Mouse (Mus musculus) hindbrain, embryonic 12.5 days (tissue): ENCODE data around the gene Urad. TPM values are rescaled to one million over a fixed set of nuclear protein-coding genes. Genes with fewer than 3 reads are reported as not detected.

Source experiments
- ATAC-seq: fragments of 200-750 bp; cut with Nextera tagmentation; 2 replicates; pipeline ENCODE4 v1.8.0; 2017; ENCODE audit warnings: moderate TSS enrichment; ENCODE audit not compliant: low FRiP score
- H3K27ac ChIP-seq: fragments of 300-500 bp; sonication (generic); 2 replicates; pipeline ENCODE4 v1.5.1; 2016; ENCODE audit warnings: mild to moderate bottlenecking
- H3K27me3 ChIP-seq: fragments of 300-500 bp; sonication (generic); 2 replicates; pipeline ENCODE4 v1.6.1; 2016; ENCODE audit warnings: mild to moderate bottlenecking
- H3K36me3 ChIP-seq: fragments of 300-500 bp; sonication (generic); 2 replicates; pipeline ENCODE4 v1.6.1; 2016; ENCODE audit warnings: mild to moderate bottlenecking
- H3K4me1 ChIP-seq: fragments of 300-500 bp; sonication (generic); 2 replicates; pipeline ENCODE4 v1.6.1; 2016
- H3K4me2 ChIP-seq: fragments of 300-500 bp; sonication (generic); replicated peaks from 2 replicates; pipeline ENCODE4 v1.6.1; 2016; ENCODE audit warnings: mild to moderate bottlenecking
- H3K4me3 ChIP-seq: fragments of 300-500 bp; sonication (generic); 2 replicates; pipeline ENCODE4 v1.5.1; 2016; ENCODE audit warnings: mild to moderate bottlenecking
- H3K9ac ChIP-seq: fragments of 300-500 bp; sonication (generic); 2 replicates; pipeline ENCODE4 v1.6.1; 2016; ENCODE audit warnings: mild to moderate bottlenecking, moderate library complexity
- H3K9me3 ChIP-seq: fragments of 300-500 bp; sonication (generic); replicated peaks from 2 replicates; pipeline ENCODE4 v1.6.1; 2016; ENCODE audit warnings: mild to moderate bottlenecking
- WGBS: fragments of 180-500 bp; shearing (Covaris S2); methylation state at CpG from one replicate; pipeline ENCODE4 v1.1.7; 2016; 5-methylcytosine and 5-hydroxymethylcytosine counted together
- polyA plus RNA-seq: library from polyadenylated mRNA; unstranded; fragments of >200 nt; fragmentation: Nextera tagmentation; extraction: Ambion mirVana; gene quantifications from 2 replicates; pipeline ENCODE4 v1.2.1, GENCODE M21; 2016

The Urad gene
- polyA plus RNA-seq, 1 experiment from 2014 or later = not detected

DNA sequence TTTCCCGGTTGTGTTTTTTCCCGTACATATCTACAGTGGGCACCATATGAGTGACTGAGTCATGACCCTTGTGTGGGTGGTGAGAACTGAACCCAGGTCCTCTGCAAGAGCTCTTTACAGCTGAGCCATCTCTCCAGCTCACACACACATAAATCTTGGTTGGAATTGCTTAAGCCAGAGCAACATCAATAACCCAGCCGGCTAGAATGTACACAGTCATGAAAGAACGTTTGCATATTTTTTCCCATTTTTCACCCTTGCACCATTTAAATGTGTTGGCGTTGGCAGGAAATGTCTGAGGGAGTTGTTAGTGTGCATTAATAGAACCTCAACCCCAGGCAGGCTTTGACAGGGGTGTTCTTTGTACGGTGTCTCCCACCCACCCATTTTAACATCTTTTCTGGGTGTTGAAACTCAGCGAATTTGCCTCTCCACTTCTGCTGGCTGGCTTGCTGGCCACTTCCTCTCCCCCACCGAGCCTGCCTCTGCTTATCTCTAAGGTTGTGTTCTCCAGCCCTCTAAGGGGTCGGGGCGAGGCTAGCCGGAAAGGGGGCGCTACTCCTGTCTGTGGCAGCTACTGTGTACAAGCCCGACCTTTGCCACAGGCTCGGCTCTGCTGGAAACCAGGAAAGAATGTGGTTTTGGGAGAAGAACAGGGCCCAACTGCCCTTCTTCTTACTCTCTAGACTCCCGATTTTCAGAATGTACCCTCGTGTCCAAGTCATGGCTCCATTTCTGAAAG is 30.3 kb downstream of the Urad start:
- WGBS = 33% methylated on average over 16 of the region's 16 CpGs

DNA sequence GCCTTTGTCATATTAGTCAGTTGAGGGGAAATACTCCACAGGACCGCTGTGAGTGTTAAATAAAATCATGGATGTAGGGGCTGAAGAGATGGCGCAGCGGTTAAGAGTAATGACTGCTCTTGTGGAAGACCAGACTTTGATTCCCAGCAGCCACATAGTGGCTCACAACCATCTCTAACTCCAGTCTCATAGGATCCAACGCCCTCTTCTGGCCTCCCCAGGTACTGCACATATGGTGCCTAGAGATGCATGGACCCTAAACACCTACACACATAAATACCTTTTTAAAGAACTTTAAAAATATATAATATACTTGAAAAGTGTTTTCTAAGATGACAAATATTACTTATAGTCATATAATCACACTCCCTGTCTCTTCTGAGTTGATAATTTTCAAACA is 37.9 kb downstream of the Urad start:
- H3K9me3 ChIP-seq = no peaks in the 10 kb centered on the region
- no peak overlapping the region for H3K4me3 ChIP-seq
- no peak overlapping the region for H3K4me2 ChIP-seq
- WGBS = 72% methylated on average over 4 of the region's 4 CpGs
- no peak overlapping the region for H3K27ac ChIP-seq
- no peak overlapping the region for H3K9ac ChIP-seq
- no peak for ATAC-seq
- no peaks in the 10 kb centered on the region for H3K4me1 ChIP-seq
- H3K27me3 ChIP-seq = peaks cover 52% of the 10 kb centered on the region
- no peaks in the 10 kb centered on the region for H3K36me3 ChIP-seq

More for the DNA sequence above, 30.3 kb downstream of the Urad start:
- no peak overlapping the region for H3K4me2 ChIP-seq
- no peaks in the 10 kb centered on the region for H3K4me1 ChIP-seq
- H3K27ac ChIP-seq = no peak overlapping the region
- no peak for ATAC-seq
- H3K36me3 ChIP-seq = no peaks in the 10 kb centered on the region
- H3K27me3 ChIP-seq = peaks cover 62% of the 10 kb centered on the region
- no peak overlapping the region for H3K9ac ChIP-seq
- H3K9me3 ChIP-seq = no peaks in the 10 kb centered on the region
- no peak overlapping the region for H3K4me3 ChIP-seq

DNA sequence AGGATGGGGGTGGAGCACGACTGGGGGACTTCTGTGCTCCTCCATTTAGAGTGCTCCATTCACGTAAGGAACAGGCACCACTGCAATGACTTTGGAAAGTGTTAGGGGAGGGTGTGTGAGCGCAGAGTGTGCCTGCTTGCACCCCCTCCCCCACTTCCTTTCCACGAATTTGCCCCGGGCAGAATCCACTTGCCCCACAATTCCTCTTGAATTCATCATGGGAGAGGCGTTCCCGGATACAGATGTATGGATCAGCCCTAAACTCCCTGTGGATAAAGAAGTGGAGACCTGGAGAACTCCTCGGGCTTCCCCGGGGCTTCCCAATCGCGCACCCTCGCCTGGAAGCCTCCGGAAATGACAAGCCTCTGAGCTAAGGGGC is 44.7 kb downstream of the Urad start:
- Histone ChIP-seq H3K4me1 (no peaks in the 10 kb centered on the region), H3K27me3 (peaks cover 97% of the 10 kb centered on the region), H3K27ac (no peak overlapping the region), H3K4me2 (no peak overlapping the region), H3K4me3 (no peak overlapping the region), H3K36me3 (no peaks in the 10 kb centered on the region), H3K9ac (no peak overlapping the region), H3K9me3 (no peaks in the 10 kb centered on the region)
- no peak for ATAC-seq
- WGBS = under 1% methylated on average over 13 of the region's 13 CpGs

- no peak overlapping the region for H3K4me3 ChIP-seq
- H3K4me2 ChIP-seq = no peak overlapping the region
- H3K4me1 ChIP-seq = no peaks in the 10 kb centered on the region
- no peaks in the 10 kb centered on the region for H3K36me3 ChIP-seq
- H3K27me3 ChIP-seq = peaks cover 97% of the 10 kb centered on the region
- H3K9me3 ChIP-seq = no peaks in the 10 kb centered on the region
- ATAC-seq = no peak
- WGBS = 1% methylated on average over 18 of the region's 18 CpGs
- H3K27ac ChIP-seq = no peak overlapping the region
- H3K9ac ChIP-seq = no peak overlapping the region
Measured at GRCm38 (mm10) chr5:147276701-147277546, 45.3 kb downstream of the Urad start.

DNA sequence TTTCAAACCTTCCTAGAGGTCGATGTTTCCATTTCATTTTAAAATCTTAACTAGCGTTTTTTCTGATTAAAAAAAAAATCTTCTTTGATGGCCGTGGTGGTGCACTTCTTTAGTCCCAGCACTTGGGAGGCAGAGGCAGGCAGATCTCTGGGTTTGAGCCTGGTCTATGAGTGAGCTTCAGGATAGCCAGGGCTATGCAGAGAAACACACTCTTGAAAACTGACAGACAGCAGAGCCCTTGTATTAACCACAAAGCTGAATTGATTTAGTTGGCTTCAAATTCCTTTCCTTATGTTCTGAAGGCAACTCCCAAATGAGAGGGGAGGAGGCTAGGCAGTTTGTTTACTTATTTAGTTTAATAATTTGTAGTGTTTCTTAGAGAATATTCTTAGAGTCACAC is 46.5 kb downstream of the Urad start:
- Histone ChIP-seq H3K27me3 (peaks cover 96% of the 10 kb centered on the region), H3K9me3 (no peaks in the 10 kb centered on the region), H3K27ac (no peak overlapping the region), H3K4me3 (no peak overlapping the region), H3K36me3 (no peaks in the 10 kb centered on the region), H3K9ac (no peak overlapping the region), H3K4me2 (no peak overlapping the region), H3K4me1 (no peaks in the 10 kb centered on the region)
- ATAC-seq = no peak
- WGBS = 13% methylated on average over 3 of the region's 3 CpGs

DNA sequence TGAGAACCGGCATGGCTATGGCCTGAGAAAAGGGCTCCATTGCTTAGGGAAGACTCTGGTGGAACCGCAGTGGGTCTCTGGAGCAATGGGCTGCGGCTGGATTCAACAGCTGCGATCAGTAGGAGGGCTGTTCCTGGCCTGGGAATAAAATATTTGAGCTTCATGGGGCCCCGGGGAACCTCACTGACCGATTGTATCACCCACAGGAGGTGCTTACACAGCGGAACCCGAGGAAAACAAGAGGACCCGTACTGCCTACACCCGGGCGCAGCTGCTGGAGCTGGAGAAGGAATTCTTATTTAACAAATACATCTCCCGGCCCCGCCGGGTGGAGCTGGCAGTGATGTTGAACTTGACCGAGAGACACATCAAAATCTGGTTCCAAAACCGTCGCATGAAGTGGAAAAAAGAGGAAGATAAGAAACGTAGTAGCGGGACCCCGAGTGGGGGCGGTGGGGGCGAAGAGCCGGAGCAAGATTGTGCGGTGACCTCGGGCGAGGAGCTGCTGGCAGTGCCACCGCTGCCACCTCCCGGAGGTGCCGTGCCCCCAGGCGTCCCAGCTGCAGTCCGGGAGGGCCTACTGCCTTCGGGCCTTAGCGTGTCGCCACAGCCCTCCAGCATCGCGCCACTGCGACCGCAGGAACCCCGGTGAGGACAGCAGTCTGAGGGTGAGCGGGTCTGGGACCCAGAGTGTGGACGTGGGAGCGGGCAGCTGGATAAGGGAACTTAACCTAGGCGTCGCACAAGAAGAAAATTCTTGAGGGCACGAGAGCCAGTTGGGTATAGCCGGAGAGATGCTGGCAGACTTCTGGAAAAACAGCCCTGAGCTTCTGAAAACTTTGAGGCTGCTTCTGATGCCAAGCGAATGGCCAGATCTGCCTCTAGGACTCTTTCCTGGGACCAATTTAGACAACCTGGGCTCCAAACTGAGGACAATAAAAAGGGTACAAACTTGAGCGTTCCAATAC is 47.8 kb downstream of the Urad start:
- ATAC-seq = no peak
- no peak overlapping the region for H3K4me2 ChIP-seq

DNA sequence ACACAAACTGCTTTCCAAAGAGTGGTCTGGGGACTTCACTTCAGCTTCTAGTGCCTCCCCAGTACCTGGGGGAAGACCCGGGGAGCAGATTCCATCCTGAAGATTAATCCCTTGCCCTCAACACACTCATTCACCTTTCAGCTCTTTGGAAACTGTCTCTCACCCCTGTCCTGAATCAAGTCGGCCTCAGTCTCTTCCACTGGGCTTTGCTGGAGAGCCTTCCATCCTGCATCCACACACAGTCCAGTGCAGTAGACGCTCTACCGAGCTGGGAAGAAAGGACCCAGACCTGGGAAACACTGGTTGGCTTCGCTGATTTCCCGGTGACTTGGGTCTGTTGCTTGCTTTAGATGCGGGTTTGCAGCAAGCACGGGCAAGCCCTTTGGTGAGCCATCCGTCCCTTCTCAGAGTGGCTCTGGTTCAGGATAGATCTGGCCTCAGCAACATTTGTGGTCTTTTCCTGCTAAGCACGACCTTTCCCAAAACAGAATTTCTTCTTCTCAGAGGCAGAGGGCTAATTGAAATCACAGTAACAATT is 49.4 kb downstream of the Urad start:
- no peaks in the 10 kb centered on the region for H3K9me3 ChIP-seq
- peaks cover 96% of the 10 kb centered on the region for H3K27me3 ChIP-seq
- no peak overlapping the region for H3K4me3 ChIP-seq
- no peaks in the 10 kb centered on the region for H3K36me3 ChIP-seq
- H3K4me1 ChIP-seq = no peaks in the 10 kb centered on the region
- 1% methylated on average over 10 of the region's 10 CpGs for WGBS
- ATAC-seq = no peak
- no peak overlapping the region for H3K9ac ChIP-seq
- no peak overlapping the region for H3K27ac ChIP-seq
- no peak overlapping the region for H3K4me2 ChIP-seq

More for the DNA sequence above, 47.8 kb downstream of the Urad start:
- no peaks in the 10 kb centered on the region for H3K9me3 ChIP-seq
- no peak overlapping the region for H3K9ac ChIP-seq
- no peak overlapping the region for H3K27ac ChIP-seq
- no peaks in the 10 kb centered on the region for H3K36me3 ChIP-seq
- no peak overlapping the region for H3K4me3 ChIP-seq
- H3K4me1 ChIP-seq = no peaks in the 10 kb centered on the region
- WGBS = under 1% methylated on average over 48 of the region's 48 CpGs
- peaks cover 96% of the 10 kb centered on the region for H3K27me3 ChIP-seq

- no peak overlapping the region for H3K4me3 ChIP-seq
- H3K4me2 ChIP-seq = no peak overlapping the region
- no peak overlapping the region for H3K9ac ChIP-seq
- H3K9me3 ChIP-seq = no peaks in the 10 kb centered on the region
- H3K4me1 ChIP-seq = no peaks in the 10 kb centered on the region
- 3% methylated on average over 12 of the region's 12 CpGs for WGBS
- peaks cover 96% of the 10 kb centered on the region for H3K27me3 ChIP-seq
- no peaks in the 10 kb centered on the region for H3K36me3 ChIP-seq
- no peak for ATAC-seq
- H3K27ac ChIP-seq = no peak overlapping the region
Measured at GRCm38 (mm10) chr5:147272046-147272807, 50.0 kb downstream of the Urad start.

- H3K36me3 ChIP-seq = no peaks in the 10 kb centered on the region
Measured at GRCm38 (mm10) chr5:147270673-147271655, 51.3 kb downstream of the Urad start.

GRCm38 (mm10) chr5:147269926-147270672 is 52.1 kb downstream of the Urad start, which contains the start of gene Pdx1:
Gene Pdx1, plus strand, starts transcription at chr5:147269959.
- Histone ChIP-seq H3K9ac (no peak within 1 kb of the TSS), H3K36me3 (no peaks in the 10 kb centered on the region), H3K27ac (no peak within 1 kb of the TSS), H3K4me2 (no peak within 1 kb of the TSS), H3K4me3 (no peak within 1 kb of the TSS), H3K9me3 (no peaks in the 10 kb centered on the region), H3K4me1 (no peaks in the 10 kb centered on the region), H3K27me3 (peaks cover 96% of the 10 kb centered on the region)
- WGBS = 1% methylated on average over 44 of the region's 44 CpGs
- ATAC-seq = peak; percentile 52; the same call in 1 of the 2 replicates

More at GRCm38 (mm10) chr5:147270673-147271655, 51.3 kb downstream of the Urad start:
- Histone ChIP-seq H3K4me2 (no peak overlapping the region), H3K9ac (no peak overlapping the region), H3K4me3 (no peak overlapping the region), H3K4me1 (no peaks in the 10 kb centered on the region), H3K9me3 (no peaks in the 10 kb centered on the region), H3K27me3 (peaks cover 96% of the 10 kb centered on the region), H3K27ac (no peak overlapping the region)
- under 1% methylated on average over 29 of the region's 29 CpGs for WGBS
- ATAC-seq = no peak
